Mouse (Mus musculus) C2C12 (cell line): ENCODE measurements at regions not wholly inside any gene's neighbourhood (a gene's known extent, or its start where the extent isn't known, plus 50 kb on each side); places are given as distances from the start of the nearest gene placed in this dataset.

ENCODE experiments used
- CEBPB ChIP-seq: IDR thresholded peaks from one replicate; pipeline ENCODE4 v1.6.1; 2011; ENCODE audit warnings: low read depth, mild to moderate bottlenecking, control low read depth, moderate library complexity
- CTCF ChIP-seq: IDR thresholded peaks from one replicate; pipeline ENCODE4 v1.5.1; 2011; ENCODE audit not compliant: control insufficient read depth, insufficient read depth, insufficient read length
- MAX ChIP-seq: IDR thresholded peaks from one replicate; pipeline ENCODE4 v1.6.1; 2011; ENCODE audit warnings: mild to moderate bottlenecking, control low read depth
- MYOD1 ChIP-seq: IDR thresholded peaks from one replicate; pipeline ENCODE4 v1.6.1; 2011; ENCODE audit warnings: low read depth; ENCODE audit not compliant: control insufficient read depth, insufficient read length
- MYOG ChIP-seq: IDR thresholded peaks from one replicate; pipeline ENCODE4 v1.6.1; 2011; ENCODE audit not compliant: control insufficient read depth, insufficient read length; ENCODE audit errors: extremely low read depth
- USF1 ChIP-seq: IDR thresholded peaks from one replicate; pipeline ENCODE4 v1.6.1; 2011; ENCODE audit warnings: low read depth, mild to moderate bottlenecking, control low read depth, moderate library complexity

DNA sequence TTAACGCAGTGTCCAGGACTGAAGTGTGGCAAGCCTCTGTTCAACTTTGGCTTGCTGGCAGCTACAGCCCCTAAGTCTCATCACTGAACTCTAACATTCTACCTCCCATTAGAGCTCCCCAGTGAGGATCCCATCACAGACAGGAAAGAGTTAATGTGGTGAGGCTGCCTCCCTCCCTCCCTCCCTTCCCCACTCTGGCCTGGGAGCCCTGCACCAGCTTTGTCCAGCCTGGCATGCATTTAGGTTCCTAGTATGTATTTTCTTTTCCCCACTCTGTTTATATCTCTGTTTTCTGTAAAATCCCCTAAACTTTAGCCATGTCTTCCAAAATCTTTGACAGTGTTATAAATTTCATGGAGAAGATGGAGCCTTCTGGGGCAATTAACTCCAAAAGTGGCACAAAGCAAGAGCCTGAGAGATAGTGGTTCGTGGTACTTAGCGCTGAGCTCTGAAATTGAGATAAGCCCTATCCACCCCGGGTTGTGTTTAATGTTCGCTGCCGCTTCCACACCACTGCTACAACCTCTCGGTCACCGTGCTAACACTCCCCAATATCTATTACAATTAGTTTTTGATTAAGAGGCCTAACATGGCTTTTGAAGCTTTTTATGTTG lies 130.1 kb upstream of the Nr2f2 start:
- TF ChIP-seq USF1 (no peak), MAX (no peak), CTCF (no peak), CEBPB (no peak), MYOG (no peak), MYOD1 (no peak)
